Mouse (Mus musculus): ENCODE results near the gene Dock3.

- TF ChIP-seq CTCF (IDR thresholded peaks at IDR 0.05; ENCODE audit: insufficient read depth, low read depth, low read length): no peak
- TF ChIP-seq POLR2A (IDR thresholded peaks at IDR 0.05; ENCODE audit: insufficient read depth, low read depth, low read length): no peak
Measured at GRCm38 (mm10) chr9:106879471-106879870, 352.2 kb downstream of the Dock3 start.
